Mouse (Mus musculus): ENCODE data around the gene Xkr8.
"Not testable (repeated sequence)": the region's sequence is repeated elsewhere in the genome, so short reads cannot be mapped to it uniquely, and the experiment has no call there.

Gene Xkr8

GRCm38 (mm10) chr4:132732148-132732684 lies at the start of gene Xkr8:
Gene Xkr8 (minus strand): TSS chr4:132732546.
- DNase-seq (ENCODE audit: extremely low spot score, low spot score), result peak; percentile 90

DNA sequence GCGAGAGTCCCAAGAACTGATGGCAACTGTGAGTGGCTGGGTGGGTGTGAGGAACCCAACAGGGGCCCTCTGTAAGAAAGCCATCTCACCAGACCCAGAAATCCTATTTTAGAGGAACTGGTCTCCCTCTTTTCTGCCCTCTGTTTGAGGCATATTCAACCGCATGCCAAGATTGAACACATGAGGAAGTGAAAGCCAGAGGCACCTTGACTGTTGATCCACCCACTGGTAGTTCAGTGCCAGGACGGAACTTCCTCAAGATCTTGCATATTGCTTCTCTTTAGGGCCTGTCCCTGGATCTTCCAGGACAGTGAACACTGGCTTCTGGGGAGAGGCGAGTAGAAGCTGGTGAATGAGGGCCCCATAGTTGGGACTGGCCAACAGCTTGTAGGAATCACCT lies 47.9 kb upstream of the Xkr8 start:
- no peak for DNase-seq (ENCODE audit: extremely low spot score, low spot score)

- no peak for DNase-seq (ENCODE audit: extremely low spot score, low spot score)
These were observed 46.3 kb upstream of the Xkr8 start for GRCm38 (mm10) chr4:132778562-132779201.

DNA sequence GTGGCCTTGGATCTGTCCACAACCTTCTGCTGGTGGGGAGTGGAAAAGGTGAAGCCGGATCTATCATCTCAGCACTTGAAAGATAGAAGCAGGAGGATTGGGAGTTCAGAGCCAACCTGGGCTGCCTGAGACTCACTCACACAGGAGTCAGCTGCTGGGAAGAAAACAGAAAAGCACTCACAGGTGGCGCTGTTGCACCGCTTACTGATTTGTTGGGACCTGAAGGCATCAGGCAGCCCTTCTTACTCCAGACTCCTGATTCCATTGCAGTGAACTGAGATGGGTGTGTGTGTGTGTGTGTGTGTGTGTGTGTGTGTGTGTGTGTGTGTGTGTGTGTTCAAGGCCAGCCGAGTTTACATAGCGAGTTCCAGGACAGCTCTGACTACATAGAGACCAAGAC lies 44.4 kb upstream of the Xkr8 start:
- DNase-seq (ENCODE audit: extremely low spot score, low spot score), result peak; percentile 47

- DNase-seq (ENCODE audit: extremely low spot score, low spot score), result no peak
These were observed 42.6 kb upstream of the Xkr8 start for GRCm38 (mm10) chr4:132774905-132775304.

- no peak for DNase-seq (ENCODE audit: extremely low spot score, low spot score)
These were observed 39.4 kb upstream of the Xkr8 start for GRCm38 (mm10) chr4:132771776-132772175.

GRCm38 (mm10) chr4:132767914-132768876 lies 35.8 kb upstream of the Xkr8 start, which contains the start of gene Rpa2:
Gene Rpa2 (plus strand): TSS chr4:132768332.
- DNase-seq (ENCODE audit: extremely low spot score, low spot score), result peak; percentile 97

DNA sequence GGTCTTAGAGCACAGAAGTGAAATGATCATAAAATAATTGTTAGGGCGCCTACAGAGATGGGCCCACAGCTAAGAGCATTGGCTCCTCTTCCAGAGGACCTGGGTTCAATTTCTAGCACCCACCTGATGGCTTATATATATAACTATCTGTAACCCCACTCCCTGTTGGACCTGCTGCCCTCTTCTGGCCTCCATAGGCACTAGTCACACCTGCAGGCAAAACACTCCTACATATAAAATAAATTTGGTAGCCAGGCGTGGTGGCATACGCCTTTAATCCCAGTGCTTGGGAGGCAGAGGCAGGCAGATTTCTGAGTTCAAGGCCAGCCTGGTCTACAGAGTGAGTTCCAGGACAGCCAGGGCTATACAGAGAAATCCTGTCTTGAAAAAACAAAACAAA lies 30.8 kb upstream of the Xkr8 start:
- DNase-seq (ENCODE audit: extremely low spot score, low spot score), result not testable (repeated sequence)

DNA sequence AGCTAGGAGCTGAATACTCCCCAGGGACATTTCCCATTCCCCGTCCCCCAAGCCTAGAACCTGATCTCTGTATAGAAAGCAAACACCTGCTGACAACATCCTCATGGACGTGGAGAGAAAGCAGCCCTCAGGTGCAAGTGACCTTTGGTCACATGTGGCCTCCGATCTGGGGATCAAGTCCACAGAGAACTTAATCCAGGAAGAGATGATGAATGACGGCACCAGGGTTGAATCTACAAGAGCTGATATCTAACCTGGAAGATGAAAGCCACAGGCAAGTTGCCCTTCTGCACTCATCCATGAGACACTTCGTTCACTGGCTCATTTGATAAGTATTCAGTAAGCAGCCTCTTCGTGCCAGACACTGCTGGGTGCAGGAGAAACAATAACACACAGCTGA lies 30.3 kb upstream of the Xkr8 start:
- DNase-seq (ENCODE audit: extremely low spot score, low spot score), result no peak

DNA sequence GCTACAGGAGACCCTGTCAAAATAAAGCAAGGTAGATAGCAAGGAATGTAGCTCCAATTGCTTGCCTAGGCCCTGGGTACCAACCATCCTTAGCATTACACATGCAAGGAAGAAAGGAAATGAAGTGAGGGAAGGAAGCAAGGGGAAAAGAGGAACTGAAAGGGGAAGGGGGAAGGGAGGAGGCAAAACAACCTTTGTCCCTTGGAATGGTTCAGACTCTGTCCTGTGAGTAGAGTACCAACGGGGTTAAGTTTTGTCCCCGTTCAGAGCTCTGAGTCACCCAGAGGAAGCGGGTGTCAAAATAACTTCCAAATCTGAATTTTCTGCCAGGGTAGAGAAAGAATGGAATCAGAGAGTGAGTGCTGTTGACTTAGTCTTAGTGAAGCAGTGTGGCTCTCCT lies 27.9 kb upstream of the Xkr8 start:
- DNase-seq (ENCODE audit: extremely low spot score, low spot score), result no peak

DNA sequence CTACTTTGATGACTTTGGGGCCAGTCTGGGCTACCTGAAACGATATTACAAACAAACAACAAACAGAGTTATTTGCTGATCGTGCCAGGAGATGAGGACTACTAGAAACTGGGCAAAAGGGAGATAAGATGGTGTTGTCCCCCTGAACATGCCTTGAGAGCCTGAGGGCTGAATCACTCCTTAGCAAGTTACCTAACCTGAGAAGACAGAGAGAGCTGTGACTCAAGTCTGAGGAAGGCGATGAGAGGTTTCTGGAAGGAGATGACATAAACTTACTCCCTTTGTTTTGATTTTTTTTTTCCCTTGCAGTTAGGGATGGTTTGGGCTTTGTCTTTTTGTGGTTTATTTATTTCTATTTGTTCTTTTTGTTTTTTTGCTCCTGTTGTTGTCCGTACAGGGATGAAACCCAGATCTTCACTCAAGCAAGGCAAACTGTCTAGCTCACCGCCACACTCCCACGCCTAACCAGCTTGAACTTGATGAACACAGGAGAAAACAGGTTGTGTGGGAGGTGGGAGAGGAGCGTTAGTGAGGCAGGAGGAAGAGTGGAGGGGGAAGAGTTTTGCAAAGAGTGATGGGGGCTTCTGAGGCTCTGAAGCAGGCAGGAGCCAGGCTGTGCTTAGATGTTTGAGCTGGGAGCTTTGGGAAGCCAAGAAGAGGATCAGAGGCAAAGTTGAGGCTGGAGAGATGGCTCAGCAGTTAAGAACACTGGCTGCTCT lies 25.4 kb upstream of the Xkr8 start:
- no peak for DNase-seq (ENCODE audit: extremely low spot score, low spot score)

- peak; percentile 79 for DNase-seq (ENCODE audit: extremely low spot score, low spot score)
These were observed 24.6 kb upstream of the Xkr8 start, which contains the start of gene Smpdl3b for GRCm38 (mm10) chr4:132756974-132757373. Gene Smpdl3b (minus strand): TSS chr4:132757252.

- no peak for DNase-seq (ENCODE audit: extremely low spot score, low spot score)
These were observed 20.6 kb upstream of the Xkr8 start for GRCm38 (mm10) chr4:132752992-132753391.

DNA sequence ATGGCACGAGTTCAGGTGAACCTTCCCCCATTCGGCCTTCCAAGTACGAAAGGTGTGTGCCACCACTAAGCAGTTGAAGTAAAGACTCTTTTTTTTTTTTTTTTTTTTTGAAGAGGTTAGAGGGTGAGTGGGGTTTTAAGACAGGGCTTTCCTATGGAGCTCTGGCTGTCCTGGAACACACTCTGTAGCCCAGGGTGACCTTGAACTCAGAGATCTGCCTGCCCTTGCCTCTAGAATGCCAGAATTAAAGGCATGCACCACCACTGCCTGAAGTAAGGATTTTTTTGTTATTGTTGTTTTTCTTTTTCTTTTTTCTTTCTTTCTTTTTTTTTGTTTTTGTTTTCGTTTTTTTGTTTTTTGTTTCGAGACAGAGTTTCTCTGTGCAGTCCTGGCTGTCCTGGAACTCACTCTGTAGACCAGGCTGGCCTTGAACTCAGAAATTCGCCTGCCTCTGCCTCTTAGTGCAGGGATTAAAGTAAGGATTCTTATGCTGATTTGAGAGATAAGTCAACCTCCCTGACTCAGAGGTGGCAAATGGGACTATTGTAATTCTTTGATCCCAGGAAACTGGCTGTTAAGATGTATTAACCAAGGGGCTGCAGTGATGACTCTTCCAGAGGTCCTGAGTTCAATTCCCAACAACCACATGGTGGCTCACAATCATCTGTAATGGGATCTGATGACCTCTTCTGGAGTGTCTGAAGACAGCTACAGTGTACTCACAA lies 17.1 kb upstream of the Xkr8 start:
- DNase-seq (ENCODE audit: extremely low spot score, low spot score), result no peak

DNA sequence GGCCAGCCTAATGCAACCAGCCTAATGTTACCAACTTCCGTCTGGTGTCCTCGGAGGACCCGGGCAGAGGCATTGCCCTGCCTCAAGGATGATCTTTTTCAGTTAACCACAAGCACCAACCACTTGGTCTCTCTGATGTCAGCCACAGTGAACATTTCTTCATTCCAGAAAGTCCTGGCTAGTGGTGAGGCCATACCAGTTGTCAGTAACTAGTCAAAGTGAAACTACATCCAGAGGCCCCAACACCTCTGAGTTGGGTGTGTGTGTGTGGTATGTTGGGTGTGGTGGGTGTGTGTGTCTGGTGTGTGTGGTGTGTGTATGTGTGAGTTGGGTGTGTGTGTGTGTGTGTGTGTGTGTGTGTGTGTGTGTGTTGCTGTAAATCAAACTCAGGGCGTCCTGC lies 16.4 kb upstream of the Xkr8 start:
- DNase-seq (ENCODE audit: extremely low spot score, low spot score), result no peak

DNA sequence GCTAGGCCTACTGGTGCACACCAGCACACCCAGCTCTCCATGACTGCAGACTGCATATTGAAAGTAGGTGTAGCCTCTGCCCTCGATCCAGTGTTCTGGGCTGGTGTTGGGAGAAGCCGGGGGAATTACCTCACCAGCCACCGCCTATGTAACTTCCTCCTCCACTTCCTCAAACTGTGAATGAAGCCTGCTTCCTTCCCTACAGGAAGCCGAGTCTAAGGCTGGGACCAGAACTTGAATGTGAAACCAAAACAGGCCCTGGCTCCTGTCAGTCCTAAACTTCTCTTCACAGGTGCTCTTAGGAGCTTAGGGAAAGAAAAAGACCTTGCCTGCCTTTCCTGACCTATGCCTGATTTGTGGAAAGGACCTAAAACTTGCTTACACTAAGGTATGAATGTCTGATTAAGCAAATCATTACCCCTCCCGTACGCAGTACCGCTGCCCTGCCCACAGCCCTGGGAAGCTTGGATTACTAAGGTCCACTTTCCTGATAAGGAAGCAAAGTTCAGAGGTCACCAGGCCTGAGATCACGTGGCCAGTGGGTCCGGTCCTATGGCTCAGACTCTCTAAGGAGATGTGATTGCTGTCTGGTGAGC lies 15.4 kb upstream of the Xkr8 start:
- no peak for DNase-seq (ENCODE audit: extremely low spot score, low spot score)

DNA sequence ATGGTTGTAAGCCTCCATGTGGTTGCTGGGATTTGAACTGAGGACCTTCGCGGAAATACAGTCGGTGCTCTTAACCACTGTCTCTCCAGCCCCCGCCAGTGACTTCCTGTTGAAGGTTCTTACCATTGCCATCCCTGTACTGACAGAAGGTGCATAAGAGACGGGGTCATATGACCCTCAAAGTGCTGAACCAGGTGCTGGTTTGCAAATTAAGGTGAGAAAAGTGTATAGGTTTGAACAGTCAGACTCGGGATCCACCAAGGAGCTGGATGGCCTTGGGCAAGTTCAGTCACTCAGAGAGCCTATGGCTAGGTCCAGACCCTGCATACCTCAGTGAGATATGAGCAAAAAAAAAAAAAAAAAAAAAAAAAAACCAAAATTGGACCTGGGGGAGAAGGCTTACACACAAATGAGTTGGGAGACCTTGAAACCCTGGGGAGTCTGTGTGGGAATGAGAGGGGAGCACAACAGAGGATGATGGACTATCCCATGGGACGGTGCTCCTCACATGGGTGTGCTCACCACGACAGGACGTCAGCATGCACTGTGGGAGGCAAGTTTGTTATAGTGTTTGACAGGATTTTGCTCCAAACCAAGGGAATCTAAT lies 14.7 kb upstream of the Xkr8 start:
- no peak for DNase-seq (ENCODE audit: extremely low spot score, low spot score)

DNA sequence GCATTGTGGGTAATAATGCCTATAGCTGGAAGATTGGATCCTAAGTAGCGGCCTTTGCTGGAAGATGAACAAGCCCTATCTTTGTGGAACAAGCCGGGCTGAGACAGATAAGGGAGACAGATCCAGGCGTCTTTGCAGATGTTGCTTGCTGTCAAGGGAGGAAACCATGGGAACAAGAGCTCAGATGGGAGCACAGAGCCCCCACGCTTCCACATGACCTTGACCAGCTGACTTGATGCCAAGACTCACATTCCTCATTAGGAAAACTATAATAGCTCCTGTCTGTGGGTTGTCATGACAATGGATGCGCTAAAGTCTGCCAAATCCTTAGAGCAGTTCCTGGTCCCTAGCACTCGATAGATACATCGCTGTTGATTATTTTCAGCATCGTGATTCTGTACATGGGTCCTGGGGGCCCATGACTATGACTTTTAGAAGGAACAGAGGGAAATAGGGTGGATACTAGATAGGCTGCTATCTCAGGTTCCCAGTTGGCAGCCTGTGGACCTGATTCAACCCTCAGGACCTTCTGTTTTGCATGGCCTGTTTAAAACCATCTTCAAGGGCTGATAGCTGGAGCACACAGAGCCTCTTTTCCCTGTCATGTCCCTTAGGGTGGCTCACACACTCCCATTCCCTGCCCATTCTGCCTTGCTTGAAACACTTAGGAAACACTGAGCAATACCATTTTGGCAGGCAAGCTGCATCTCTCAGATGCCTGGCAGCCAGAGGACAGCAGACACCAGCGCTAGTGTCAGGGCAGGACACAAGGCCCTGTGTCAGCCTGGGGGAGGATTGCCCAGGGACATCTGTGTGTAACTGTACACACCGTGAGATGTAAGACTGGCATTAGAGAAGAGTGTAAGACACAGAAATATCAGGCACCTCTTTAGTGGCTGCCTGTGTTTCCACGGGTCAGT lies 11.9 kb upstream of the Xkr8 start:
- no peak for DNase-seq (ENCODE audit: extremely low spot score, low spot score)

DNA sequence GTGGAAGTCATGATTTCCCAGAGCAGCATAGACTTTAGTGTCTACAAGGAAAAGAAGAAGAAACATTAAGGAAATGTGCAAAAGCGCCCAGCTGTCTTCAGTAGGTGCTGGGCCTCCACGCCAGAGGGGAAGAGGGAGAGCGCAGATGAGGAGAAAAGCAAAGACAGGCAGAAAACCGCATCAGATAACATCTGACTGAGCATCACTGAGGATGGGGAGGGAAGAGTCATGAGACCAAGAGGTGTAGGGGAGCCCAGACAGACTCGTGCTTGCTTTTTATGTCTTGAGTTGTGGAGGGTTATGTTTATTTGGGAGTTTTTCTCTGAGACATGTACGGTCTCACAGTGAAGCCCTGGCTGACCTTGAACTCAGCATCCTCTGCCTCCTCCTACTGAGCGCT lies 9.1 kb upstream of the Xkr8 start:
- no peak for DNase-seq (ENCODE audit: extremely low spot score, low spot score)

Measured in neural tube, embryonic 10.5 days (tissue).